Mouse (Mus musculus) heart, adult 2 months (tissue): ENCODE measurements around the gene Shmt2.

ENCODE experiments used
- CTCF ChIP-seq: fragments of 200-600 bp; IDR thresholded peaks from 2 replicates; pipeline ENCODE4 v1.8.1; 2022; ENCODE audit warnings: antibody characterized with exemption, mild to moderate bottlenecking, moderate library complexity
- EP300 ChIP-seq: fragments of 200-500 bp; IDR thresholded peaks from 2 replicates; pipeline ENCODE4 v1.6.1; 2011; ENCODE audit warnings: low read depth, low read length, control low read depth; ENCODE audit not compliant: insufficient read depth

DNA sequence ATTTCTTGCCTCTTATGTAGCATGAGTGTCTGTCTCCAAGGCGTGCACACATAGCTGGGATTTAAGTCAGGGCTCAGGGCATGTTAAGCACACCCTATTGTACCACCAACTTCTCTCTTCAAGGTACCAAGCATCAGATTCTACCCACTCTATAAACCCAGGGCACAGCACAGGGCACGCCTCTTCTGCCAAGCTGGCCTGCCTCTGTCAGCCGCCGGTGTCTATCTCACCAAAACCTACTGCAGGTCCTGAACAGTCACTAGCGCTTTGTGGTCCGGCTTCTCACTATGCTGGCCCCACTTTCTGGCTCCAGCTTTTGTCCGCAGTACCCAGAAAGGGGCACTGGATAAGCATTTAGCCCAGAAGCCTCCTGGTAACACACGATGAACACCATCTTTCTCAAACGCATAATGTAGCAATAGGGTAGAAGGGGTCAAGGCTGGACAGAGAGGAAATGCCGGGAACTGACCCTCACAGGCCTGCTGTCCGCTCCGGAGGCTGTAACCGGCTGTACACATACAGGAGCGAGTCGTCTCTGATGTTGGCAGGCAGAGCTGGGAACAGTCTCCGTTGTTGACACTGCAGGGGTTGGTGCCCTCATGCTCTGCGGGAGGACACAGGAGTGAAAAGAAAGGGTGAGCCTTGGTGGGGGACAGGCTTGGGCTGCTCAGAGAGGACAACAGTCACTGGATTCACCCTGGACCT lies 48.8 kb upstream of the Shmt2 start:
- no peak for TF ChIP-seq EP300
- TF ChIP-seq CTCF: no peak
